ENCODE assay signal across 9 mouse cellular contexts in the genomic region with DNA sequence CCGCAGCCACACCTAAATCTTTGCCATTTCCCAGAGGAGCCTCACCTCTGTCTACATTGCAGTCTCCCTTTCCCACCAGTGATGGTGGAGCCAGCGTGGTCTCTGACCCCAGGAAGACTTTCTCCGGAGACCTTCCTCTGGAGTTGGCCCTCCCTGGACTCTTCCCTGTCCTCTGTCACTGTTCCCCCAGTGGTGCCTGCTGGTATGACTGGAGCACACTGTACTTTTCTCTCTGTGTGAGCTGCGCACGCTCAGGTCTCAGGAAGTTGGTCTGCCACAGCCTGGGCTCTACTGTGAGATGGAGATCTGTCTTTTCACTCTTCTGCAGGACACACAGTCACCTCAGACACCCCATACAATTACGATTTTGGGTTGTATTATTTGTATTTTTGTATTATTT. TPM values are rescaled to one million over a fixed set of nuclear protein-coding genes. Genes with fewer than 3 reads are reported as not detected.
DNase-seq lines count a peak whose midpoint lies in the region; ATAC-seq and TF ChIP-seq lines count a peak whose summit lies in the region.
"Had no signal": no experiment of that assay in that cellular context is flagged by ENCODE, and none has a peak within 500 bp of the region (broad histone marks: within the 10 kb centered on the region; RNA-seq: fewer than 3 reads in every experiment).

No protein-coding gene starts in this region.

- no peaks in the 10 kb centered on the region for H3K36me3 ChIP-seq in forebrain, postnatal 0 days (ENCODE audit: insufficient read depth)
- H3K36me3 ChIP-seq in forebrain, embryonic 15.5 days = no peaks in the 10 kb centered on the region
- H3K36me3 ChIP-seq in midbrain, embryonic 10.5 days = no peaks in the 10 kb centered on the region
- no peaks in the 10 kb centered on the region for H3K36me3 ChIP-seq in midbrain, embryonic 16.5 days (ENCODE audit: control insufficient read depth, insufficient read depth, low read length)
- no peaks in the 10 kb centered on the region for H3K36me3 ChIP-seq in hindbrain, postnatal 0 days (ENCODE audit: insufficient read depth, low read length)
- H3K36me3 ChIP-seq in stomach, postnatal 0 days (ENCODE audit: control insufficient read depth, insufficient read depth, low read length) = no peaks in the 10 kb centered on the region

- no peak overlapping the region for H3K4me3 ChIP-seq in forebrain, postnatal 0 days (ENCODE audit: low read depth, low read length)
- no peak overlapping the region for H3K4me3 ChIP-seq in forebrain, embryonic 15.5 days
- H3K4me3 ChIP-seq in midbrain, embryonic 10.5 days = no peak overlapping the region
- H3K4me3 ChIP-seq in midbrain, embryonic 16.5 days (ENCODE audit: low read depth, low read length) = no peak overlapping the region
- H3K4me3 ChIP-seq in hindbrain, postnatal 0 days (ENCODE audit: low read length) = no peak overlapping the region
- no peak overlapping the region for H3K4me3 ChIP-seq in stomach, postnatal 0 days (ENCODE audit: low read depth, low read length)

- no peak for ATAC-seq in forebrain, postnatal 0 days
- ATAC-seq in forebrain, embryonic 15.5 days (replicated peaks) = no peak
- ATAC-seq in midbrain, embryonic 16.5 days = no peak
- ATAC-seq in hindbrain, postnatal 0 days = no peak
- ATAC-seq in stomach, postnatal 0 days (ENCODE audit: low FRiP score, low TSS enrichment) = peak; percentile 76

- 68% methylated on average over 6 of the region's 6 CpGs for WGBS in forebrain, postnatal 0 days
- WGBS in forebrain, embryonic 15.5 days = 68% methylated on average over 6 of the region's 6 CpGs
- WGBS in midbrain, embryonic 10.5 days = 67% methylated on average over 6 of the region's 6 CpGs
- 80% methylated on average over 6 of the region's 6 CpGs for WGBS in midbrain, embryonic 16.5 days
- 71% methylated on average over 6 of the region's 6 CpGs for WGBS in hindbrain, postnatal 0 days
- 58% methylated on average over 6 of the region's 6 CpGs for WGBS in stomach, postnatal 0 days

- no peak overlapping the region for H3K4me2 ChIP-seq in forebrain, postnatal 0 days (ENCODE audit: low read depth)
- no peak overlapping the region for H3K4me2 ChIP-seq in forebrain, embryonic 15.5 days (replicated peaks)
- no peak overlapping the region for H3K4me2 ChIP-seq in midbrain, embryonic 16.5 days (ENCODE audit: low read length)
- no peak overlapping the region for H3K4me2 ChIP-seq in hindbrain, postnatal 0 days (ENCODE audit: low read depth, low read length)
- no peak overlapping the region for H3K4me2 ChIP-seq in stomach, postnatal 0 days (replicated peaks; ENCODE audit: low read depth)

- H3K27me3 ChIP-seq in forebrain, postnatal 0 days (ENCODE audit: insufficient read depth, low read length) = peaks cover 9% of the 10 kb centered on the region; the same call in 1 of the 2 replicates
- H3K27me3 ChIP-seq in forebrain, embryonic 15.5 days = peaks cover 16% of the 10 kb centered on the region; the same call in 1 of the 2 replicates
- no peaks in the 10 kb centered on the region; the same call in 1 of the 2 replicates for H3K27me3 ChIP-seq in midbrain, embryonic 10.5 days (ENCODE audit: low read depth, poor library complexity, severe bottlenecking)
- peaks cover 18% of the 10 kb centered on the region for H3K27me3 ChIP-seq in midbrain, embryonic 16.5 days (ENCODE audit: control insufficient read depth, insufficient read depth, low read depth, low read length)
- H3K27me3 ChIP-seq in hindbrain, postnatal 0 days (ENCODE audit: insufficient read depth, low read length) = peaks cover 14% of the 10 kb centered on the region
- no peaks in the 10 kb centered on the region for H3K27me3 ChIP-seq in stomach, postnatal 0 days (ENCODE audit: control insufficient read depth, insufficient read depth, low read length)

- no peaks in the 10 kb centered on the region for H3K9me3 ChIP-seq in forebrain, postnatal 0 days (ENCODE audit: low read length)
- H3K9me3 ChIP-seq in forebrain, embryonic 15.5 days = no peaks in the 10 kb centered on the region
- no peaks in the 10 kb centered on the region for H3K9me3 ChIP-seq in midbrain, embryonic 10.5 days (replicated peaks)
- H3K9me3 ChIP-seq in midbrain, embryonic 16.5 days (replicated peaks; ENCODE audit: control insufficient read depth, low read length, poor library complexity, severe bottlenecking) = no peaks in the 10 kb centered on the region
- no peaks in the 10 kb centered on the region for H3K9me3 ChIP-seq in hindbrain, postnatal 0 days (ENCODE audit: low read length)
- no peaks in the 10 kb centered on the region for H3K9me3 ChIP-seq in stomach, postnatal 0 days (ENCODE audit: control insufficient read depth, low read length)

- no peak for DNase-seq in forebrain, postnatal 0 days
- peak; percentile 58 for DNase-seq in midbrain, embryonic 10.5 days (ENCODE audit: low spot score)
- peak; percentile 18 for DNase-seq in hindbrain, postnatal 0 days (ENCODE audit: low spot score)
- DNase-seq in stomach, postnatal 0 days (ENCODE audit: low spot score) = peak; percentile 43
- DNase-seq in left cerebral cortex, adult 8-10 months (ENCODE audit: low spot score in 2 of 2) = no peak
- no peak for DNase-seq in cerebellum, postnatal 36 days
- DNase-seq: kidney, postnatal 25 days had no signal

- no peak overlapping the region for H3K9ac ChIP-seq in forebrain, postnatal 0 days
- no peak overlapping the region for H3K9ac ChIP-seq in forebrain, embryonic 15.5 days (replicated peaks)
- no peak overlapping the region for H3K9ac ChIP-seq in midbrain, embryonic 16.5 days (ENCODE audit: low read depth, low read length)
- no peak overlapping the region for H3K9ac ChIP-seq in hindbrain, postnatal 0 days (replicated peaks; ENCODE audit: low read length)
- H3K9ac ChIP-seq in stomach, postnatal 0 days (ENCODE audit: low read length) = no peak overlapping the region

- H3K27ac ChIP-seq in forebrain, postnatal 0 days (ENCODE audit: low read depth, low read length) = no peak overlapping the region
- H3K27ac ChIP-seq in forebrain, embryonic 15.5 days (replicated peaks) = no peak overlapping the region
- H3K27ac ChIP-seq in midbrain, embryonic 10.5 days (replicated peaks) = peak overlapping the region; percentile 94
- no peak overlapping the region for H3K27ac ChIP-seq in midbrain, embryonic 16.5 days (ENCODE audit: low read length)
- no peak overlapping the region for H3K27ac ChIP-seq in hindbrain, postnatal 0 days
- H3K27ac ChIP-seq in stomach, postnatal 0 days (replicated peaks) = no peak overlapping the region

- H3K4me1 ChIP-seq in forebrain, postnatal 0 days (ENCODE audit: insufficient read depth) = no peaks in the 10 kb centered on the region
- H3K4me1 ChIP-seq in forebrain, embryonic 15.5 days = peaks cover 21% of the 10 kb centered on the region
- peaks cover 63% of the 10 kb centered on the region for H3K4me1 ChIP-seq in midbrain, embryonic 10.5 days
- peaks cover 18% of the 10 kb centered on the region for H3K4me1 ChIP-seq in midbrain, embryonic 16.5 days (ENCODE audit: control insufficient read depth, insufficient read depth, low read length)
- peaks cover 6% of the 10 kb centered on the region; the same call in 1 of the 2 replicates for H3K4me1 ChIP-seq in hindbrain, postnatal 0 days (ENCODE audit: insufficient read depth, low read length)
- H3K4me1 ChIP-seq in stomach, postnatal 0 days (replicated peaks; ENCODE audit: control insufficient read depth, insufficient read depth) = 0 out of 2 replicates have a peak, but pooled peaks cover 8% of the 10 kb centered on the region

- no peak for TF ChIP-seq EP300 in stomach, postnatal 0 days (optimal IDR thresholded peaks at IDR 0.05)

- peak; percentile 45 for TF ChIP-seq CTCF in forebrain, postnatal 0 days (IDR thresholded peaks at IDR 0.05; ENCODE audit: low read depth)
- peak; percentile 63 for TF ChIP-seq CTCF in hindbrain, postnatal 0 days (IDR thresholded peaks at IDR 0.05; ENCODE audit: low read depth)
- peak; percentile 59 for TF ChIP-seq CTCF in stomach, postnatal 0 days (IDR thresholded peaks at IDR 0.05; ENCODE audit: low read depth)

RNA-seq across cellular contexts. Expression of gene Slc2a1, which starts 39.6 kb away (rescaled TPM):
- 53.6 and 64.8 TPM in 2 replicates for total RNA-seq in forebrain, postnatal 0 days (2014; rRNA removed)
- polyA plus RNA-seq in forebrain, postnatal 0 days (2015; fragmentation: Nextera tagmentation; extraction: Ambion mirVana) = 41.4 and 43.1 TPM in 2 replicates
- 89.5 and 89.7 TPM in 2 replicates for polyA plus RNA-seq in forebrain, embryonic 15.5 days (2015; fragmentation: Nextera tagmentation; extraction: Ambion mirVana)
- 212 and 273 TPM in 2 replicates for polyA plus RNA-seq in midbrain, embryonic 10.5 days (2016; fragmentation: Nextera tagmentation; extraction: Ambion mirVana)
- polyA plus RNA-seq in midbrain, embryonic 16.5 days (2015; fragmentation: Nextera tagmentation; extraction: Ambion mirVana) = 90.7 and 91.6 TPM in 2 replicates
- 119 and 120 TPM in 2 replicates for total RNA-seq in hindbrain, postnatal 0 days (2014; rRNA removed)
- 48.8 and 50.6 TPM in 2 replicates for polyA plus RNA-seq in hindbrain, postnatal 0 days (2015; fragmentation: Nextera tagmentation; extraction: Ambion mirVana)
- 36.9 and 39.8 TPM in 2 replicates for polyA plus RNA-seq in stomach, postnatal 0 days (2015; fragmentation: Nextera tagmentation; extraction: Ambion mirVana)
- total RNA-seq in left cerebral cortex, adult 8-10 months (2022) = 100 to 1,000 TPM in 1 of 4 experiments, 10 to 100 TPM in 3; 83.3 to 103 (median 92.3) TPM

Comparison
In these comparisons a context has a peak if more than half of its experiments do, and no peak if none do; other contexts are left out.
1. DNase-seq: peak in midbrain, embryonic 10.5 days (single experiment), hindbrain, postnatal 0 days (single experiment) and stomach, postnatal 0 days (single experiment); none in forebrain, postnatal 0 days (single experiment), left cerebral cortex, adult 8-10 months (0 of 2) and cerebellum, postnatal 36 days (0 of 2).
2. Peak in every context shown above with its lines, with median percentiles within 50 percentile points of each other: CTCF ChIP-seq.